Mouse (Mus musculus) intestine, postnatal 0 days (tissue): ENCODE data around the gene Ddx51. TPM values are rescaled to one million over a fixed set of nuclear protein-coding genes. Genes with fewer than 3 reads are reported as not detected.

ENCODE experiments used
- ATAC-seq: fragments of 200-750 bp; cut with Nextera tagmentation; 2 replicates; pipeline ENCODE4 v1.8.0; 2017; ENCODE audit warnings: mild to moderate bottlenecking, moderate TSS enrichment, moderate library complexity
- H3K27ac ChIP-seq: fragments of 300-500 bp; sonication (generic); 2 replicates; pipeline ENCODE4 v1.5.1; 2014; ENCODE audit warnings: mild to moderate bottlenecking, low read depth, low read length, moderate library complexity
- H3K27me3 ChIP-seq: fragments of 300-500 bp; sonication (generic); replicated peaks from 2 replicates; pipeline ENCODE4 v1.6.1; 2014; ENCODE audit warnings: low read length, mixed read lengths; ENCODE audit not compliant: control insufficient read depth, insufficient read depth
- H3K36me3 ChIP-seq: fragments of 300-500 bp; sonication (generic); 2 replicates; pipeline ENCODE4 v1.6.1; 2014; ENCODE audit warnings: mild to moderate bottlenecking, moderate library complexity; ENCODE audit not compliant: control insufficient read depth, insufficient read depth
- H3K4me1 ChIP-seq: fragments of 300-500 bp; sonication (generic); replicated peaks from 2 replicates; pipeline ENCODE4 v1.6.1; 2014; ENCODE audit warnings: antibody characterized with exemption, low read length, mixed read lengths; ENCODE audit not compliant: control insufficient read depth, insufficient read depth
- H3K4me2 ChIP-seq: fragments of 300-500 bp; sonication (generic); replicated peaks from 2 replicates; pipeline ENCODE4 v1.6.1; 2014; ENCODE audit warnings: low read depth, mild to moderate bottlenecking, moderate library complexity
- H3K4me3 ChIP-seq: fragments of 300-500 bp; sonication (generic); 2 replicates; pipeline ENCODE4 v1.5.1; 2014; ENCODE audit warnings: low read depth, low read length
- H3K9ac ChIP-seq: fragments of 300-500 bp; sonication (generic); 2 replicates; pipeline ENCODE4 v1.6.1; 2014; ENCODE audit warnings: mild to moderate bottlenecking, low read depth, low read length
- H3K9me3 ChIP-seq: fragments of 300-500 bp; sonication (generic); 2 replicates; pipeline ENCODE4 v1.6.1; 2016; ENCODE audit warnings: mixed run types; ENCODE audit not compliant: control insufficient read depth
- CTCF ChIP-seq: sonication (generic); IDR thresholded peaks from 2 replicates; pipeline ENCODE4 v1.5.1; 2016; ENCODE audit warnings: low read depth, mild to moderate bottlenecking, control low read depth, antibody characterized with exemption, moderate library complexity
- WGBS: fragments of 180-500 bp; shearing (Covaris S2); extraction: QIAGEN DNeasy Blood & Tissue Kit; methylation state at CpG from one replicate; pipeline ENCODE4 v1.1.7; 2014; 5-methylcytosine and 5-hydroxymethylcytosine counted together
- microRNA-seq: library from miRNA; unstranded; fragments of <30 nt; microRNA quantifications from one replicate; pipeline ENCODE4, GENCODE M21; 2016
- polyA plus RNA-seq: library from polyadenylated mRNA; unstranded; fragments of >200 nt; fragmentation: Nextera tagmentation; extraction: Ambion mirVana; gene quantifications from 2 replicates; pipeline ENCODE4 v1.2.1, GENCODE M21; 2015

Gene Ddx51
- polyA plus RNA-seq, 1 experiment from 2014 or later = 4.9 TPM

- Histone ChIP-seq H3K4me3 (no peak overlapping the region), H3K36me3 (peaks cover 86% of the 10 kb centered on the region), H3K27me3 (no peaks in the 10 kb centered on the region), H3K9ac (no peak overlapping the region), H3K4me2 (no peak overlapping the region), H3K4me1 (no peaks in the 10 kb centered on the region), H3K9me3 (no peaks in the 10 kb centered on the region), H3K27ac (no peak overlapping the region)
- TF ChIP-seq CTCF = no peak
- WGBS = 89% methylated on average over 4 of the region's 4 CpGs
- ATAC-seq = no peak
Observed at GRCm38 (mm10) chr5:110698617-110699016, 45.4 kb downstream of the Ddx51 start.

DNA sequence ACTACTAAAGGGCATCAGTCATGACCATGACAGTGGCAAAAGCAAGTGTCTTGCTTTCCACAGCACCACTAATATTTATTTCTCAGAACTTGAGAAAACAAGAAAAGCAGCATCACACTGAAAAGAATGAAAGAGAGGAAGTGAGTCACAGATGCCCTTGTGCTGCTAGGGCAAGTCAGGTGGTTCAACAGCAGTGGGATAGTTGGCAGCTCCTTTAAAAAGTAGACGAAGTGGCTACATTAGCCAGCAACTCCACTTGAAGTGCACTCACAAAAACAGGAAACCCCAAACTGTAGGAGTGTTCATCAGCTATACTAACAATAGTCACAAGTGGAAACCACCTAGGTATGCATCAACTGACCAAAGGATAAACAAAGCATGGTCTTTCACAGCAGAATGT lies 50.8 kb downstream of the Ddx51 start:
- no peak overlapping the region for H3K4me2 ChIP-seq
- H3K4me3 ChIP-seq = no peak overlapping the region
- H3K27me3 ChIP-seq = no peaks in the 10 kb centered on the region
- H3K9me3 ChIP-seq = no peaks in the 10 kb centered on the region
- H3K27ac ChIP-seq = no peak overlapping the region
- 68% methylated on average over 1 of the region's 1 CpGs for WGBS
- H3K36me3 ChIP-seq = peaks cover 87% of the 10 kb centered on the region
- H3K9ac ChIP-seq = no peak overlapping the region
- ATAC-seq = no peak
- H3K4me1 ChIP-seq = no peaks in the 10 kb centered on the region
- no peak for TF ChIP-seq CTCF

- TF ChIP-seq CTCF = no peak
- Histone ChIP-seq H3K4me2 (no peak overlapping the region), H3K9ac (no peak overlapping the region), H3K4me3 (no peak overlapping the region), H3K9me3 (no peaks in the 10 kb centered on the region), H3K36me3 (peaks cover 54% of the 10 kb centered on the region), H3K4me1 (no peaks in the 10 kb centered on the region), H3K27ac (no peak overlapping the region), H3K27me3 (no peaks in the 10 kb centered on the region)
- ATAC-seq = no peak
- 90% methylated on average over 4 of the region's 4 CpGs for WGBS
Observed at GRCm38 (mm10) chr5:110709256-110709655, 56.0 kb downstream of the Ddx51 start.

Small RNA genes lying within 50 kb of the gene (microRNA-seq; reads per million reads assigned to microRNA genes)
- 1.6 reads per million for gene Mir7026

Other genes starting within 250 kb of the Ddx51 start
- 7.6 and 8.2 TPM in 2 replicates for gene Fbrsl1, start 204.9 kb upstream of the Ddx51 start, polyA plus RNA-seq
- 0.24 and 0.31 TPM in 2 replicates for gene Galnt9, start 109.1 kb upstream of the Ddx51 start, polyA plus RNA-seq
- gene Noc4l, start within 50 bp of the Ddx51 start, polyA plus RNA-seq = 15.8 and 17.2 TPM in 2 replicates
- gene Ep400, start 117.3 kb downstream of the Ddx51 start, polyA plus RNA-seq = 11.0 and 13.1 TPM in 2 replicates
- 30.5 and 32.1 TPM in 2 replicates for gene Pus1, start 127.2 kb downstream of the Ddx51 start, polyA plus RNA-seq
- 6.0 and 6.4 TPM in 2 replicates for gene Ulk1, start 156.6 kb downstream of the Ddx51 start, polyA plus RNA-seq
- 50.0 and 52.2 TPM in 2 replicates for gene Hscb, start 186.3 kb downstream of the Ddx51 start, polyA plus RNA-seq
- gene Chek2, start 186.5 kb downstream of the Ddx51 start, polyA plus RNA-seq = 10.5 and 12.2 TPM in 2 replicates
- gene Ttc28, start 226.4 kb downstream of the Ddx51 start, polyA plus RNA-seq = 2.9 and 3.4 TPM in 2 replicates